Mouse (Mus musculus) cerebellum, adult 2 months (tissue): ENCODE results near the gene Hp.

ENCODE experiments used
- CTCF ChIP-seq: fragments of 200-500 bp; IDR thresholded peaks from 2 replicates; pipeline ENCODE4 v1.5.1; 2011; ENCODE audit warnings: low read depth, mild to moderate bottlenecking, control low read depth, low read length, moderate library complexity, borderline replicate concordance; ENCODE audit not compliant: insufficient read depth
- POLR2A ChIP-seq: fragments of 200-500 bp; IDR thresholded peaks from 2 replicates; pipeline ENCODE4 v1.6.1; 2011; ENCODE audit warnings: low read length, control low read depth, borderline replicate concordance; ENCODE audit not compliant: insufficient read depth

GRCm38 (mm10) chr8:109563881-109564280 is 15.1 kb downstream of the Hp start:
- TF ChIP-seq CTCF (no peak), POLR2A (no peak)
